Mouse (Mus musculus) brain, embryonic 14.5 days (tissue): ENCODE data around the gene Csrp3.

Experiments used
- CTCF ChIP-seq: fragments of 200-500 bp; IDR thresholded peaks from 2 replicates; pipeline ENCODE4 v1.5.1; 2012; ENCODE audit warnings: inconsistent platforms, mild to moderate bottlenecking, moderate library complexity, borderline replicate concordance; ENCODE audit not compliant: insufficient read depth, insufficient read length; ENCODE audit errors: extremely low read depth
- POLR2A ChIP-seq: fragments of 200-500 bp; IDR thresholded peaks from 2 replicates; pipeline ENCODE4 v1.6.1; 2012; ENCODE audit warnings: mild to moderate bottlenecking, inconsistent platforms, borderline replicate concordance; ENCODE audit not compliant: poor library complexity, insufficient read depth, insufficient read length, severe bottlenecking; ENCODE audit errors: extremely low read depth

GRCm38 (mm10) chr7:48784773-48785523, 62.9 kb downstream of the Csrp3 start:
- no peak for TF ChIP-seq CTCF
- TF ChIP-seq POLR2A: no peak
